Mouse (Mus musculus) MEL (cell line): ENCODE results near the gene Olfr1385. TPM values are rescaled to one million over a fixed set of nuclear protein-coding genes. Genes with fewer than 3 reads are reported as not detected.

ENCODE experiments used
- DNase-seq: peaks from one replicate; pipeline ENCODE4 v3.0.0; 2011; ENCODE audit warnings: low read depth, low spot score
- H3K27ac ChIP-seq: 2 replicates; pipeline ENCODE4 v1.5.1; 2012; ENCODE audit warnings: low read depth, mild to moderate bottlenecking, control low read depth, low read length, moderate library complexity; ENCODE audit not compliant: control insufficient read depth
- H3K27me3 ChIP-seq, 2 experiments: fragments of 150-350 bp in 1 of 2; sonication (generic) in 1 of 2; 2 replicates each; pipeline ENCODE4 v1.6.1; 2012; ENCODE audit warnings: low read length in 2 of 2, mild to moderate bottlenecking in 2 of 2, improper control_type of control experiment in 1 of 2, moderate library complexity in 1 of 2; ENCODE audit not compliant: insufficient read depth in 2 of 2, control insufficient read depth in 1 of 2
- H3K36me3 ChIP-seq, 2 experiments: 2 replicates each; pipeline ENCODE4 v1.6.1; 2012 to 2014; ENCODE audit warnings: low read length in 2 of 2, improper control_type of control experiment in 1 of 2, inconsistent platforms in 1 of 2, mild to moderate bottlenecking in 1 of 2; ENCODE audit not compliant: insufficient read depth in 2 of 2, control insufficient read depth in 1 of 2
- H3K4me1 ChIP-seq, 2 experiments: fragments of 150-350 bp in 1 of 2; sonication (generic) in 1 of 2; 2 replicates each; pipeline ENCODE4 v1.6.1; 2012; ENCODE audit warnings: low read length in 2 of 2, improper control_type of control experiment in 1 of 2, mild to moderate bottlenecking in 1 of 2; ENCODE audit not compliant: insufficient read depth in 2 of 2, control insufficient read depth in 1 of 2
- H3K4me3 ChIP-seq, 2 experiments: fragments of 150-350 bp in 1 of 2; sonication (generic) in 1 of 2; 2 replicates each; pipeline ENCODE4 v1.5.1; 2012; ENCODE audit warnings: low read depth in 2 of 2, low read length in 2 of 2, mild to moderate bottlenecking in 2 of 2, moderate library complexity in 2 of 2, control low read depth in 1 of 2, improper control_type of control experiment in 1 of 2; ENCODE audit not compliant: control insufficient read depth in 1 of 2, insufficient read depth in 1 of 2
- H3K79me2 ChIP-seq: 2 replicates; pipeline ENCODE4 v1.6.1; 2012; ENCODE audit warnings: mild to moderate bottlenecking, low read length, moderate library complexity; ENCODE audit not compliant: control insufficient read depth, poor library complexity, insufficient read depth
- H3K9ac ChIP-seq: 2 replicates; pipeline ENCODE4 v1.6.1; 2012; ENCODE audit warnings: low read depth, mild to moderate bottlenecking, control low read depth, low read length, moderate library complexity; ENCODE audit not compliant: control insufficient read depth, poor library complexity, severe bottlenecking
- H3K9me3 ChIP-seq: fragments of 150-350 bp; sonication (generic); replicated peaks from 2 replicates; pipeline ENCODE4 v1.6.1; 2012; ENCODE audit warnings: mild to moderate bottlenecking, low read length, improper control_type of control experiment, moderate library complexity; ENCODE audit not compliant: insufficient read depth
- BHLHE40 ChIP-seq: IDR thresholded peaks from 2 replicates; pipeline ENCODE4 v1.6.1; 2012; ENCODE audit warnings: low read depth, mild to moderate bottlenecking, inconsistent platforms, low read length, improper control_type of control experiment, borderline replicate concordance
- CHD2 ChIP-seq: IDR thresholded peaks from 2 replicates; pipeline ENCODE4 v1.6.1; 2011; ENCODE audit warnings: low read length, improper control_type of control experiment
- CTCF ChIP-seq, 3 experiments: IDR thresholded peaks in 2 of 3; conservative IDR thresholded peaks in 1 of 3; 2 replicates each; pipeline ENCODE4 v1.5.1; 2011 to 2012; ENCODE audit warnings: low read length in 3 of 3, low read depth in 2 of 3, mild to moderate bottlenecking in 2 of 3, improper control_type of control experiment in 1 of 3, inconsistent platforms in 1 of 3, mixed read lengths in 1 of 3, moderate library complexity in 1 of 3; ENCODE audit not compliant: control insufficient read depth in 1 of 3, insufficient read depth in 1 of 3, poor library complexity in 1 of 3, severe bottlenecking in 1 of 3
- ELF1 ChIP-seq: IDR thresholded peaks from 2 replicates; pipeline ENCODE4 v1.6.1; 2014; ENCODE audit warnings: low read depth, mild to moderate bottlenecking, inconsistent platforms, low read length, improper control_type of control experiment, moderate library complexity
- EP300 ChIP-seq, 2 experiments: IDR thresholded peaks; 2 replicates each; pipeline ENCODE4 v1.6.1; 2011; ENCODE audit warnings: improper control_type of control experiment in 2 of 2, low read length in 2 of 2, low read depth in 1 of 2, mild to moderate bottlenecking in 1 of 2
- ETS1 ChIP-seq: IDR thresholded peaks from 2 replicates; pipeline ENCODE4 v1.6.1; 2012; ENCODE audit warnings: low read depth, mild to moderate bottlenecking, inconsistent platforms, low read length, improper control_type of control experiment, moderate library complexity
- GATA1 ChIP-seq: IDR thresholded peaks from 2 replicates; pipeline ENCODE4 v1.6.1; 2011; ENCODE audit warnings: low read depth, low read length, improper control_type of control experiment
- HCFC1 ChIP-seq: IDR thresholded peaks from 2 replicates; pipeline ENCODE4 v1.6.1; 2012; ENCODE audit warnings: low read depth, mild to moderate bottlenecking, inconsistent platforms, low read length, improper control_type of control experiment, moderate library complexity
- KAT2A ChIP-seq: conservative IDR thresholded peaks from 2 replicates; pipeline ENCODE4 v1.6.1; 2012; ENCODE audit warnings: low read depth, low read length, improper control_type of control experiment, inconsistent platforms
- MAX ChIP-seq: IDR thresholded peaks from 2 replicates; pipeline ENCODE4 v1.6.1; 2011; ENCODE audit warnings: low read length, improper control_type of control experiment
- MAZ ChIP-seq: IDR thresholded peaks from 2 replicates; pipeline ENCODE4 v1.6.1; 2012; ENCODE audit warnings: low read depth, mild to moderate bottlenecking, inconsistent platforms, low read length, improper control_type of control experiment
- MEF2A ChIP-seq: IDR thresholded peaks from 2 replicates; pipeline ENCODE4 v1.6.1; 2014; ENCODE audit warnings: low read depth, mild to moderate bottlenecking, inconsistent platforms, low read length, improper control_type of control experiment; ENCODE audit not compliant: poor library complexity, insufficient replicate concordance, severe bottlenecking; ENCODE audit errors: extremely low read depth
- MXI1 ChIP-seq: IDR thresholded peaks from 2 replicates; pipeline ENCODE4 v1.6.1; 2011; ENCODE audit warnings: mild to moderate bottlenecking, low read depth, low read length, improper control_type of control experiment
- MYC ChIP-seq: IDR thresholded peaks from 2 replicates; pipeline ENCODE4 v1.6.1; 2011; ENCODE audit warnings: low read depth, mild to moderate bottlenecking, low read length, improper control_type of control experiment, moderate library complexity
- NELFE ChIP-seq: IDR thresholded peaks from 2 replicates; pipeline ENCODE4 v1.6.1; 2011; ENCODE audit warnings: low read depth, low read length, improper control_type of control experiment
- POLR2A ChIP-seq, 2 experiments: IDR thresholded peaks; 2 replicates each; pipeline ENCODE4 v1.6.1; 2011 to 2012; ENCODE audit warnings: low read length in 2 of 2, mild to moderate bottlenecking in 2 of 2, control low read depth in 1 of 2, improper control_type of control experiment in 1 of 2, low read depth in 1 of 2, moderate library complexity in 1 of 2; ENCODE audit not compliant: control insufficient read depth in 1 of 2, insufficient read depth in 1 of 2, poor library complexity in 1 of 2
- POLR2AphosphoS5 ChIP-seq: IDR thresholded peaks from 2 replicates; pipeline ENCODE4 v1.6.1; 2012; ENCODE audit warnings: low read depth, borderline replicate concordance, mild to moderate bottlenecking, inconsistent platforms, low read length, moderate library complexity, mixed read lengths
- RAD21 ChIP-seq: IDR thresholded peaks from 2 replicates; pipeline ENCODE4 v1.6.1; 2011; ENCODE audit warnings: mild to moderate bottlenecking, low read depth, low read length, improper control_type of control experiment
- RCOR1 ChIP-seq: IDR thresholded peaks from 2 replicates; pipeline ENCODE4 v1.6.1; 2012; ENCODE audit warnings: low read depth, mild to moderate bottlenecking, inconsistent platforms, low read length, improper control_type of control experiment
- SMC3 ChIP-seq: IDR thresholded peaks from 2 replicates; pipeline ENCODE4 v1.6.1; 2011; ENCODE audit warnings: low read depth, low read length, improper control_type of control experiment
- TAL1 ChIP-seq: IDR thresholded peaks from 2 replicates; pipeline ENCODE4 v1.6.1; 2012; ENCODE audit warnings: mild to moderate bottlenecking, inconsistent platforms, low read length, moderate library complexity, mixed read lengths
- TBP ChIP-seq: IDR thresholded peaks from 2 replicates; pipeline ENCODE4 v1.8.0; 2011; ENCODE audit warnings: low read depth, low read length, improper control_type of control experiment
- TCF12 ChIP-seq: IDR thresholded peaks from 2 replicates; pipeline ENCODE4 v1.6.1; 2014; ENCODE audit warnings: low read depth, mild to moderate bottlenecking, inconsistent platforms, low read length, improper control_type of control experiment, moderate library complexity
- UBTF ChIP-seq: IDR thresholded peaks from 2 replicates; pipeline ENCODE4 v1.6.1; 2012; ENCODE audit warnings: low read depth, mild to moderate bottlenecking, inconsistent platforms, low read length, improper control_type of control experiment, moderate library complexity, borderline replicate concordance; ENCODE audit not compliant: insufficient read depth
- ZMIZ1 ChIP-seq: IDR thresholded peaks from 2 replicates; pipeline ENCODE4 v1.6.1; 2012; ENCODE audit warnings: low read depth, mild to moderate bottlenecking, inconsistent platforms, low read length, improper control_type of control experiment, moderate library complexity
- ZNF384 ChIP-seq: IDR thresholded peaks from 2 replicates; pipeline ENCODE4 v1.6.1; 2012; ENCODE audit warnings: low read depth, mild to moderate bottlenecking, inconsistent platforms, low read length, improper control_type of control experiment
- polyA plus RNA-seq, 2 experiments: library from polyadenylated mRNA; stranded (reverse) in 1 of 2; unstranded in 1 of 2; fragments of >175 nt in 1 of 2; fragments of >200 nt in 1 of 2; gene quantifications; 2 replicates each; pipeline versions ENCODE4 v1.2.1 to v1.2.4; 2012; ENCODE audit warnings: low replicate concordance in 2 of 2, low read depth in 1 of 2; ENCODE audit not compliant: insufficient read length in 2 of 2, insufficient read depth in 1 of 2, missing spikeins in 1 of 2
- total RNA-seq: library from RNA; depleted of rRNA; stranded (reverse); fragments of 300-350 nt; gene quantifications from 2 replicates; pipeline ENCODE4 v1.2.3, GENCODE M21; 2012

Gene Olfr1385
- total and polyA plus RNA-seq, 3 experiments, result not detected

DNA sequence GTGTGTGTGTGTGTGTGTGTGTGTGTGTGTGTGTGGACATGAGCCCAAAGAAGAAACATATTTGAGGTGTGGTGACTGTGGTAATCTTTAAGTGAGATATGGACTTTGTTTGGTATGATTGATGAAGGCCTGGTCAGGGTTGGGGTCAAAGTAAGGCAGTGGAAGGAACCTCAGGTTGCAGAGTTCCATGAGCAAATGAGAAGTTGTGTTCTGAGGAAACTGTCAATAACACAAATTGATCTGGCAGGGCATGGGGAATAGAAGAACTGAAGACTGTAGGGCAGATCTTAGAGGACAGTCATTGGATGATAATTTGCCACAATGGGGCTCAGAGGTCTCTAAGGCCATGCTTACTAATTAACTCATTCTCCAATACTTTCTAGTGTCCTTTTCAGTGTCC lies 30.5 kb downstream of the Olfr1385 start, which contains the start of gene Olfr1383:
Gene Olfr1383, plus strand, starts transcription at position 301 of the 400 bp plus-strand sequence.
- no peaks in the 10 kb centered on the region for H3K79me2 ChIP-seq

DNA sequence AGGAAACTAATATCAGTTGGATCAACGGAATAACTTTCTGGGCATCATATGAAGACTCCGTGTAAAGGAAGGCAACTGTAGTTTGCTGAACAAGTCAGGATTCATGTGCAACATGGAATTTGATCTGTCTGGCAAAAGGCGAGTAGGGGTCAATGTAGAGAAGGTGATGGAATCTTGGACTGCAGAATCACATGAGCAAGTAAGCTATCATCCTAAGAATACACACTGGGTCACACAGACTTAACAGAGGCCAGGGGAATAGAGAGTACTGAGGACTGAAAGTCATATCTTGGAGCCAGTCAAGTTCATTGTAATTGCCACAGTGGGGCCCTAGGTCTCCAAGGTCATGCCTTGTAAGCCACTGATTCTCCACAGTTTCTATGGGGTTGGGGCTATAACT lies 39.1 kb downstream of the Olfr1385 start, which contains the start of gene Olfr1382:
Gene Olfr1382, plus strand, starts transcription at position 301 of the 400 bp plus-strand sequence.
- Histone ChIP-seq H3K79me2 (no peaks in the 10 kb centered on the region), H3K4me3 (no peak within 1 kb of the TSS), H3K27ac (no peak within 1 kb of the TSS), H3K27me3 (peaks cover 0 to 2% of the 10 kb centered on the region in 2 experiments; a peak in 2 of 4 replicates), H3K36me3 (no peaks in the 10 kb centered on the region), H3K9me3 (no peaks in the 10 kb centered on the region), H3K4me1 (no peaks in the 10 kb centered on the region), H3K9ac (no peak within 1 kb of the TSS)
- DNase-seq, result no peak
- TF ChIP-seq KAT2A (no peak), MEF2A (no peak), CTCF (IDR thresholded peaks at IDR 0.05 in 2 of 3, conservative IDR thresholded peaks at IDR 0.05 in 1 of 3; ENCODE audit: control insufficient read depth in 1 of 3, insufficient read depth in 1 of 3, low read depth in 2 of 3, low read length in 3 of 3, poor library complexity in 1 of 3, severe bottlenecking in 1 of 3) (no peak), MXI1 (no peak), MYC (no peak), POLR2A (IDR thresholded peaks at IDR 0.05; ENCODE audit: control insufficient read depth in 1 of 2, insufficient read depth in 1 of 2, low read depth in 1 of 2, low read length in 2 of 2, poor library complexity in 1 of 2) (no peak), MAZ (no peak), SMC3 (no peak), RCOR1 (no peak), NELFE (no peak), EP300 (IDR thresholded peaks at IDR 0.05; ENCODE audit: low read depth in 1 of 2, low read length in 2 of 2) (no peak), GATA1 (no peak), ZNF384 (no peak), MAX (no peak)

More for the DNA sequence above, 30.5 kb downstream of the Olfr1385 start, which contains the start of gene Olfr1383:
- Histone ChIP-seq H3K9ac (no peak within 1 kb of the TSS), H3K4me1 (no peaks in the 10 kb centered on the region), H3K27ac (no peak within 1 kb of the TSS), H3K36me3 (no peaks in the 10 kb centered on the region), H3K9me3 (no peaks in the 10 kb centered on the region), H3K4me3 (no peak within 1 kb of the TSS), H3K27me3 (no peaks in the 10 kb centered on the region; a peak in 2 of 4 replicates)
- TF ChIP-seq TBP (no peak), MXI1 (no peak), UBTF (no peak), NELFE (no peak), POLR2A (IDR thresholded peaks at IDR 0.05; ENCODE audit: control insufficient read depth in 1 of 2, insufficient read depth in 1 of 2, low read depth in 1 of 2, low read length in 2 of 2, poor library complexity in 1 of 2) (no peak), RAD21 (no peak), ETS1 (no peak), MYC (no peak), TCF12 (no peak), SMC3 (no peak), MAX (no peak), BHLHE40 (no peak), ZMIZ1 (no peak), ZNF384 (no peak), POLR2AphosphoS5 (no peak), ELF1 (no peak), HCFC1 (no peak), TAL1 (no peak), CHD2 (no peak), KAT2A (no peak)
- no peak for DNase-seq
